Mouse (Mus musculus) cortical plate, adult 2 months (tissue): ENCODE results near the gene Arhgap9.

Experiments used
- CTCF ChIP-seq: fragments of 200-500 bp; IDR thresholded peaks from 2 replicates; pipeline ENCODE4 v1.5.1; 2011; ENCODE audit warnings: mild to moderate bottlenecking, control low read depth, low read length; ENCODE audit not compliant: insufficient read depth; ENCODE audit errors: extremely low read depth
- POLR2A ChIP-seq: fragments of 200-500 bp; IDR thresholded peaks from 2 replicates; pipeline ENCODE4 v1.6.1; 2011; ENCODE audit warnings: mild to moderate bottlenecking, low read length, control low read depth; ENCODE audit not compliant: insufficient read depth; ENCODE audit errors: extremely low read depth

DNA sequence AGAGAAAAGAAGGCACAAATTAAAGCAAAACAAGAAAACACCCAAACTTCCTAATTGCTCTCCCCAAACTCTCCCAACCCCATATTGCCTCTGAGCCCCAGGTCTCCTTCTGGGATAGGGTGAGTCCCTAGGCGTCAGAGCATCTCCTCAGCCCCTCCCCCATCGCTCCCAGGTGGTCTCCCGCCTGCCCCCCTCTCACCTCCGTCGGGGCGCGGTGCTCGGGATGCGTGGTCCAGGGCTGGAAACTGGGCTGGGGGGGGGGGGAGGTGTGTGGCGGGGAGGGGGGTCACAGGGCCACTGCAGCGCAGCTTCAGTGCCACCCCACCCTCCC, 19.6 kb downstream of the Arhgap9 start:
- no peak for TF ChIP-seq CTCF
- TF ChIP-seq POLR2A: no peak
